Mouse (Mus musculus): ENCODE results near the gene Srd5a3.

GRCm38 (mm10) chr5:76138071-76138470 is 2.0 kb upstream of the Srd5a3 start:
- no peak for TF ChIP-seq CTCF (IDR thresholded peaks at IDR 0.05; ENCODE audit: low read depth)
- TF ChIP-seq EP300 (IDR thresholded peaks at IDR 0.05; ENCODE audit: low read depth): no peak

All from heart, postnatal 0 days (tissue).